Mouse (Mus musculus) limb, embryonic 12.5 days (tissue): ENCODE results near the gene Zbtb34. TPM values are rescaled to one million over a fixed set of nuclear protein-coding genes. Genes with fewer than 3 reads are reported as not detected.

Experiments
- ATAC-seq: fragments of 200-750 bp; cut with Nextera tagmentation; 2 replicates; pipeline ENCODE4 v1.8.0; 2017; ENCODE audit warnings: low read depth, moderate TSS enrichment; ENCODE audit not compliant: insufficient number of reproducible peaks, insufficient read depth, low FRiP score, low TSS enrichment
- H3K27ac ChIP-seq: fragments of 300-500 bp; sonication (generic); 2 replicates; pipeline ENCODE4 v1.5.1; 2016; ENCODE audit warnings: mild to moderate bottlenecking, moderate library complexity
- H3K27me3 ChIP-seq: fragments of 300-500 bp; sonication (generic); 2 replicates; pipeline ENCODE4 v1.6.1; 2016; ENCODE audit warnings: mild to moderate bottlenecking, moderate library complexity
- H3K36me3 ChIP-seq: fragments of 300-500 bp; sonication (generic); 2 replicates; pipeline ENCODE4 v1.6.1; 2016; ENCODE audit warnings: mild to moderate bottlenecking, moderate library complexity
- H3K4me1 ChIP-seq: fragments of 300-500 bp; sonication (generic); replicated peaks from 2 replicates; pipeline ENCODE4 v1.6.1; 2016
- H3K4me2 ChIP-seq: fragments of 300-500 bp; sonication (generic); 2 replicates; pipeline ENCODE4 v1.6.1; 2016; ENCODE audit warnings: mild to moderate bottlenecking, moderate library complexity
- H3K4me3 ChIP-seq: fragments of 300-500 bp; sonication (generic); replicated peaks from 2 replicates; pipeline ENCODE4 v1.5.1; 2016; ENCODE audit warnings: mild to moderate bottlenecking
- H3K9ac ChIP-seq: fragments of 300-500 bp; sonication (generic); replicated peaks from 2 replicates; pipeline ENCODE4 v1.6.1; 2016; ENCODE audit warnings: mild to moderate bottlenecking, moderate library complexity
- H3K9me3 ChIP-seq: fragments of 300-500 bp; sonication (generic); 2 replicates; pipeline ENCODE4 v1.6.1; 2016; ENCODE audit warnings: mild to moderate bottlenecking, moderate library complexity
- WGBS: fragments of 180-500 bp; shearing (Covaris S2); methylation state at CpG from one replicate; pipeline ENCODE4 v1.1.7; 2016; 5-methylcytosine and 5-hydroxymethylcytosine counted together
- microRNA-seq: library from miRNA; unstranded; fragments of <30 nt; microRNA quantifications from one replicate; pipeline ENCODE4, GENCODE M21; 2017
- polyA plus RNA-seq: library from polyadenylated mRNA; unstranded; fragments of >200 nt; fragmentation: Nextera tagmentation; extraction: Ambion mirVana; gene quantifications from 2 replicates; pipeline ENCODE4 v1.2.1, GENCODE M21; 2016

Gene Zbtb34
- polyA plus RNA-seq, 1 experiment from 2014 or later: 8.7 TPM

DNA sequence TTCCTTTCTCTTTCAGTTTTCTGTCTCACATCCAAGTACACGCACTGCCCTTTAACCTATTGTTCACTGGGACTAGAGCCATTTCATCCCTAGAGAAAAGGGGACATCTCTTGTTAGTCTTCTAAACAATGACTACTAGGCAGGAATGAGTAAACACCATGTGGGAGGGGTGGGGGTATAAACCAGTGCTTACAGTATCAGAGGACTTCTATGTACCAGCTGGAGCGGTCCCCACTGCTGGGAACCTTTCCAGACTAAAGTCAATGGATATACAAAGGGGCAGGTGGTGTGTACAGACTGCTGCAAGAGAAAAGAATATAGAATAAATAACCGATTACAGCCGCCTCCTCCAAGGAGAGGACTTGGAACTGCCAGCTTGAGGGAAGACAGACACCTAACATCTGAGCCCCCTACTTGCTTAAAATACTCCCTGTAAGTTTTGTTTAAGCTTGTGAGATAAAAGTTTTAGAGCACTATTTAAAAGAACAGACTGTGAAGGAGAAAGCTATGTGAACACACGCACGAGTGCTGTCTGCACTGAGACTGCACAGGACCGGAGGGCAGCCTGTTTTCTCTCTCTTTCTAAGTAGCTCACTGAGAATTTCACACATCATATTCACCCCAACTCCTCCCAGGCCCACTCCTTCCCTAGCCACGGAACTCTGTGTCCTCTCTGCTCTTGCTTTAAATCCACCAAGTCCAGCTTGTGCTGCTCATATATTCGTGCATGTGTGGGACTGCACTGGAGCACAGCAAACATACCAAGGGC, 65.2 kb downstream of the Zbtb34 start:
- WGBS: 74% methylated on average over 9 of the region's 9 CpGs
- no peak for ATAC-seq
- Histone ChIP-seq H3K27ac (no peak overlapping the region), H3K9me3 (no peaks in the 10 kb centered on the region), H3K4me2 (no peak overlapping the region), H3K4me3 (no peak overlapping the region), H3K27me3 (no peaks in the 10 kb centered on the region; the same call in 1 of the 2 replicates), H3K4me1 (peaks cover 11% of the 10 kb centered on the region), H3K36me3 (no peaks in the 10 kb centered on the region), H3K9ac (no peak overlapping the region)

DNA sequence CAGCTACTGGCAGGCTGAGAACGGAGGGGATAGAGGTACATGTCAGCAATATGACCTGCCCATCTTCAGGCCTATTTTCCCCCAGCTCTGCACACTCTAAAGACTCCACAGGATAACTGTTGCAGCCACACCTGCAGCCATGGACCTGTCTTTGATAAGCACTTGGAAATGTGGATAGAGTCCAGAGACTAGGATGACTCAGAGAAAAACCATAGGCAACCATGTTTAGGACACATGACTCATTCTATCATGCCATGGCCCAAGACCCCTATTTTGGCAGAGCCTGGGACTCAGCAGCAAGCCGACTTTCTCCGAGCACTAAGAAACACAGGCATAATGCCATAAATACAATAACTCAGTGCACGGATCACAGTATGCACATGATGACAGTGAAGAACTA, 66.5 kb downstream of the Zbtb34 start:
- Histone ChIP-seq H3K4me1 (0 out of 2 replicates have a peak, but pooled peaks cover 7% of the 10 kb centered on the region), H3K4me3 (no peak overlapping the region), H3K27me3 (no peaks in the 10 kb centered on the region; the same call in 1 of the 2 replicates), H3K36me3 (no peaks in the 10 kb centered on the region), H3K9me3 (no peaks in the 10 kb centered on the region), H3K9ac (no peak overlapping the region), H3K4me2 (no peak overlapping the region), H3K27ac (no peak overlapping the region)
- no peak for ATAC-seq
- WGBS: 89% methylated on average over 4 of the region's 4 CpGs

DNA sequence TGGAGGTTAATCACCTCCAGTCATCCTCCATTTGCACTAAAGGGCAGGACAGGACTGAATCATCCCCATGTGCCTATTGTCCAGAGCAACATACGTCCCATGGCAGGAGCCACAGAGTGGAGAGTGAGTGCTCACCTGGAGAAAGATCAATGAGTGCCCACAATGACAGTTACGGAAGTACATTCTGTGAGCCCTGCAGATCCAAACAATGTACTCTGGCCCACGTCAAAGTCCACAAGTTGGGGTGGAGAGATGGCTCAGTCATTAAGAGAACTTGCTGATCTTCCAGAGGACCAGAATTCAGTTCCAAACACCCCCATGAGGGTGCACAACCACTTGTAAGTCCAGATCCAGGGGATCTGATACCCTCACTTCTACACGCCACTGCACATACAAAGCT, 67.2 kb downstream of the Zbtb34 start:
- WGBS: 81% methylated on average over 4 of the region's 4 CpGs
- Histone ChIP-seq H3K4me2 (no peak overlapping the region), H3K9me3 (no peaks in the 10 kb centered on the region), H3K4me1 (0 out of 2 replicates have a peak, but pooled peaks cover 7% of the 10 kb centered on the region), H3K27ac (no peak overlapping the region), H3K36me3 (no peaks in the 10 kb centered on the region), H3K4me3 (no peak overlapping the region), H3K27me3 (no peaks in the 10 kb centered on the region), H3K9ac (no peak overlapping the region)
- ATAC-seq: no peak

DNA sequence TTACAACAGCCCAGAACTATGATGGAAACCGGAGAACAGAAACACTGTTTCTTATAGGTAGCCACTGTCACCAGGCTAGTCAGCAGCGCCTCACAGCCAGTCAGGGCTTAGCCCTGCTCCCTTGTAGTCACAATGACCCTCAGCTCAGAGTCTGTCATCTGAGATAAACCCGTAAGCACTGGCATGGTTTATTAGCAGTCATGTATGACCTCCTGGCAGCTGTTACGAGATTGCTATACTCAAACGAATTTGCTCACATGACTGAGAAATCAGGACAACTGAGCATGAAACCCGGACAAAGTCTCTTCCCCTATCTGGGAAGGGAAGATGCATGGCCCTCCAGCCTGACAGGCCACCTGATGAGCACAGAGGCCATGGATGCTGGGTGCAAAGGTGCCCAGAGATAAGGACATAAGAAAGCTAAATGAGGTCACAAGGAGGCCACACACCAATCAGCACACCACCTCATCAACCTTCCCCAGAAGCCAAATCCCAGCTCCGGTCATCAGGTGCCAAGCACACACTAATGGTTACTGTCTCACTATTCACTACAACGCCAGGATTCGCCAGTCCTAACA, 69.9 kb downstream of the Zbtb34 start:
- ATAC-seq: no peak
- 72% methylated on average over 9 of the region's 9 CpGs for WGBS
- Histone ChIP-seq H3K36me3 (no peaks in the 10 kb centered on the region), H3K27ac (no peak overlapping the region), H3K4me2 (no peak overlapping the region), H3K4me3 (no peak overlapping the region), H3K4me1 (0 out of 2 replicates have a peak, but pooled peaks cover 7% of the 10 kb centered on the region), H3K9ac (no peak overlapping the region), H3K27me3 (no peaks in the 10 kb centered on the region), H3K9me3 (no peaks in the 10 kb centered on the region)

DNA sequence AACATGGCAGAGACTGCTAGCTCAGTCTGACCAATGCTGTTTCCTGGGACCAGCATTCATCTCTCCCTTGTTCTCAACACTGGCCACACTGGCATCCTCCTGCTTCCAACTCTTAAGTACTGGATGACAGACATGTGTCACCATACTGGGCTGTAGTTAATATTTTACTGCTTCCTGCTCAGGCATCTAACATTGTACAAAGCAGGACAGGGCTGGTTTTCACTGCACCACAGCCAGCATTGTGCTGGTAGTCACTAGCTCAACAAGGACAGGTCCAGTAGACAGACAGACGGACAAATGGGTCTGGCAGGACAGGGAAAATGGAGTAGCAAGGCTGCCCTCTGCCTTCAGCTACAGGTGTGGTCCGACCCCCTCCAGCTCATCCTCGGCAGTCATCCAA, 70.6 kb downstream of the Zbtb34 start:
- Histone ChIP-seq H3K9me3 (no peaks in the 10 kb centered on the region), H3K27me3 (no peaks in the 10 kb centered on the region), H3K27ac (no peak overlapping the region), H3K4me3 (no peak overlapping the region), H3K4me1 (0 out of 2 replicates have a peak, but pooled peaks cover 7% of the 10 kb centered on the region), H3K36me3 (no peaks in the 10 kb centered on the region), H3K4me2 (no peak overlapping the region), H3K9ac (no peak overlapping the region)
- 77% methylated on average over 3 of the region's 3 CpGs for WGBS
- ATAC-seq: no peak

DNA sequence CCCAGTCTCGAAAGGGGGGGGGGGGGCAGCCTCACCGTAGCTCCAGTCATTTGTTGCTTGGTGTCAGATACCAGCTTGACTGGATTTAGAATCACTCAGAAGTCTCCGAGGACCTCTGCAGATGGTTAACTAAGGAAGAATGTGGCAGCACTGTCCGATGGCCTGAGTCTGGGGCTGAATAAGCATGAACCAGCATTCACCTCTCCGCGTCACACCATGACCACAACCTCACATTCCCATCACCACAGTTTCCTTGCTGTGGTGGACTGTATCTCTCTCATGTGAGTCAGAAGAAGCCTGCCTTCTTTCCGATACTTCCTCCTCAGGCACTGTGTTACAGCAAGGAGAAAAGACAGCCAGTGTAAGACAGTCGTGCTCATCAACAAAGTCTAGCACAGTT, 71.9 kb downstream of the Zbtb34 start:
- Histone ChIP-seq H3K27ac (no peak overlapping the region), H3K27me3 (no peaks in the 10 kb centered on the region), H3K4me3 (no peak overlapping the region), H3K4me2 (no peak overlapping the region), H3K36me3 (no peaks in the 10 kb centered on the region), H3K9me3 (no peaks in the 10 kb centered on the region), H3K4me1 (0 out of 2 replicates have a peak, but pooled peaks cover 7% of the 10 kb centered on the region), H3K9ac (no peak overlapping the region)
- 89% methylated on average over 8 of the region's 8 CpGs for whole genome bisulfite sequencing
- ATAC-seq: no peak

DNA sequence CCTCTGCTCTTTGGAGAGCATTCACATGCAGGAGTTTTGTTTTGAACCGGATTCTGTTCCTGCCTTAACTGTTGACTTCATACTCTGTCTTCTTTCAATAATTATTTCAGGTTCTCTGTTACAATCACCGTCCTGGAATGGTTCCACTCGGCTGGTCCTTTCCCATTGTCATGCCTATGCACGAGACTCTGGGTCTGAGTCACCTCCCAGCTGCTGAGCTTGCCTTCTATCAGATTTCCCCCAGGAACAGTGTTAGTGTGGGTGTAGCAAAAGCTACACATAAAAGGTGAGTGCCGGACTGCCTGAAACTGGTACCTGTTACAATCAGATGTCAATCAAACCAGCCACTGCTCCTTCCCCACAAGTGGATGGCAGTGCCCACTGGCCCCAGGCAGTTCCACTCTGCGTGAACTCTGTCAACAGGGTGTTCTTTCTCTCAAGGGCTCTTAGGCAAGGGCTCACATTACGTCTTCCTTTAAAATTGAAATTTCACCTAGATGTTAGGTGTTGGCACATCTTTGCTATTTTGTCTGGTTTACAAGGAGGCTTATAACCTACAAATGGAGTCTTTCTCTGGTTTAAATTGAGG, 73.8 kb downstream of the Zbtb34 start:
- H3K9ac ChIP-seq: no peak overlapping the region
- no peak overlapping the region for H3K4me3 ChIP-seq
- H3K4me1 ChIP-seq: 0 out of 2 replicates have a peak, but pooled peaks cover 7% of the 10 kb centered on the region
- 85% methylated on average over 7 of the region's 7 CpGs for whole genome bisulfite sequencing
- no peaks in the 10 kb centered on the region for H3K9me3 ChIP-seq
- no peaks in the 10 kb centered on the region for H3K27me3 ChIP-seq
- H3K27ac ChIP-seq: no peak overlapping the region
- no peak for ATAC-seq
- H3K36me3 ChIP-seq: no peaks in the 10 kb centered on the region
- no peak overlapping the region for H3K4me2 ChIP-seq

Small RNA genes lying within 50 kb of the gene (microRNA-seq; reads per million reads assigned to microRNA genes)
- gene Gm25998: not detected

Other genes with a start within 250 kb of the Zbtb34 start
- gene Angptl2, start 215.3 kb downstream of the Zbtb34 start, polyA plus RNA-seq: 54.7 and 65.0 TPM in 2 replicates
- 4.8 and 5.2 TPM in 2 replicates for gene Ralgps1, start 59.8 kb downstream of the Zbtb34 start, polyA plus RNA-seq
- 18.4 and 18.7 TPM in 2 replicates for gene Zbtb43, start 37.2 kb upstream of the Zbtb34 start, polyA plus RNA-seq
- 8.6 and 9.9 TPM in 2 replicates for gene Lmx1b, start 209.2 kb upstream of the Zbtb34 start, polyA plus RNA-seq